Comparison of ENCODE assay signal across 9 mouse cellular contexts in genomic region chr12:103425016-103425728, GRCm38 (mm10). TPM values are rescaled to one million over a fixed set of nuclear protein-coding genes. Genes with fewer than 3 reads are reported as not detected.
DNase-seq lines count a peak whose midpoint lies in the region; ATAC-seq and TF ChIP-seq lines count a peak whose summit lies in the region.
"Had no signal": no experiment of that assay in that cellular context is flagged by ENCODE, and none has a peak within 500 bp of the region (broad histone marks: within the 10 kb centered on the region; RNA-seq: fewer than 3 reads in every experiment).

No protein-coding gene starts in this region.

- peak overlapping the region; percentile 87 for H3K4me2 ChIP-seq in kidney, embryonic 15.5 days
- H3K4me2 ChIP-seq in forebrain, embryonic 14.5 days (ENCODE audit: low read length): peak overlapping the region; percentile 86
- H3K4me2 ChIP-seq in liver, embryonic 15.5 days: peak overlapping the region; percentile 82

- H3K36me3 ChIP-seq in kidney, embryonic 15.5 days: peaks cover 11% of the 10 kb centered on the region
- peaks cover 17% of the 10 kb centered on the region for H3K36me3 ChIP-seq in forebrain, embryonic 14.5 days (ENCODE audit: control insufficient read depth, insufficient read depth, low read length)
- peaks cover 23% of the 10 kb centered on the region for H3K36me3 ChIP-seq in liver, embryonic 15.5 days (replicated peaks)

- DNase-seq in kidney, postnatal 4 days: no peak
- no peak for DNase-seq in forebrain, embryonic 14.5 days (ENCODE audit: low spot score)
- no peak for DNase-seq in ovary, postnatal 10 days (ENCODE audit: low spot score)
- no peak for DNase-seq in frontal cortex, postnatal 25 days (ENCODE audit: low spot score in 2 of 2)
- DNase-seq in ovary, adult 18-20 months (ENCODE audit: low spot score): no peak

- peak overlapping the region; percentile 99 for H3K4me3 ChIP-seq in kidney, embryonic 15.5 days (replicated peaks)
- peak overlapping the region; percentile 83 for H3K4me3 ChIP-seq in bone marrow, adult 2 months (replicated peaks; ENCODE audit: control insufficient read depth, low read depth, low read length)
- H3K4me3 ChIP-seq in forebrain, embryonic 14.5 days (ENCODE audit: low read depth, low read length): peak overlapping the region; percentile 79
- peak overlapping the region; percentile 88 for H3K4me3 ChIP-seq in liver, embryonic 15.5 days (replicated peaks)

- ATAC-seq in kidney, embryonic 15.5 days (replicated peaks; ENCODE audit: low FRiP score): no peak; the same call in 1 of the 2 replicates
- no peak for ATAC-seq in forebrain, embryonic 14.5 days
- peak; percentile 19 for ATAC-seq in liver, embryonic 15.5 days (ENCODE audit: insufficient read depth)

- H3K9me3 ChIP-seq in kidney, embryonic 15.5 days (replicated peaks): no peaks in the 10 kb centered on the region
- H3K9me3 ChIP-seq in forebrain, embryonic 14.5 days (replicated peaks; ENCODE audit: control insufficient read depth, low read length): no peaks in the 10 kb centered on the region
- H3K9me3 ChIP-seq in liver, embryonic 15.5 days (replicated peaks): no peaks in the 10 kb centered on the region

- H3K27ac ChIP-seq in kidney, embryonic 15.5 days: 0 out of 2 replicates have a peak overlapping the region, but pooled peaks have one; percentile 41
- H3K27ac ChIP-seq in bone marrow, adult 2 months (ENCODE audit: control insufficient read depth, insufficient read depth, low read depth, low read length, poor library complexity): peak overlapping the region; percentile 29; the same call in 1 of the 2 replicates
- H3K27ac ChIP-seq in forebrain, embryonic 14.5 days (ENCODE audit: low read depth, low read length): no peak overlapping the region
- H3K27ac ChIP-seq in liver, embryonic 15.5 days (replicated peaks): peak overlapping the region; percentile 71

- no peak for TF ChIP-seq POLR2A in bone marrow, adult 2 months (IDR thresholded peaks at IDR 0.05; ENCODE audit: borderline replicate concordance, control insufficient read depth, low read depth, low read length)

- no peaks in the 10 kb centered on the region for H3K27me3 ChIP-seq in kidney, embryonic 15.5 days
- no peaks in the 10 kb centered on the region for H3K27me3 ChIP-seq in forebrain, embryonic 14.5 days (replicated peaks; ENCODE audit: control insufficient read depth, insufficient read depth, low read length)
- no peaks in the 10 kb centered on the region for H3K27me3 ChIP-seq in liver, embryonic 15.5 days

- peak overlapping the region; percentile 96 for H3K9ac ChIP-seq in kidney, embryonic 15.5 days
- peak overlapping the region; percentile 81 for H3K9ac ChIP-seq in forebrain, embryonic 14.5 days (ENCODE audit: low read length)
- H3K9ac ChIP-seq in liver, embryonic 15.5 days: peak overlapping the region; percentile 84

- TF ChIP-seq CTCF in bone marrow, adult 2 months (IDR thresholded peaks at IDR 0.05; ENCODE audit: control insufficient read depth, insufficient read depth, low read length): no peak

- WGBS in kidney, embryonic 15.5 days: 9% methylated on average over 33 of the region's 33 CpGs
- 8% methylated on average over 33 of the region's 33 CpGs for WGBS in bone marrow, adult 2 months
- 10% methylated on average over 33 of the region's 33 CpGs for WGBS in forebrain, embryonic 14.5 days
- WGBS in liver, embryonic 15.5 days (ENCODE audit: insufficient replicate concordance): 7% methylated on average over 33 of the region's 33 CpGs

- H3K4me1 ChIP-seq in kidney, embryonic 15.5 days: peaks cover 31% of the 10 kb centered on the region
- no peaks in the 10 kb centered on the region; the same call in 1 of the 2 replicates for H3K4me1 ChIP-seq in bone marrow, adult 2 months (ENCODE audit: control insufficient read depth, insufficient read depth, low read length)
- peaks cover 18% of the 10 kb centered on the region for H3K4me1 ChIP-seq in forebrain, embryonic 14.5 days (ENCODE audit: control insufficient read depth, insufficient read depth, low read length)
- peaks cover 43% of the 10 kb centered on the region for H3K4me1 ChIP-seq in liver, embryonic 15.5 days (replicated peaks)

RNA-seq across cellular contexts. Expression of gene Ddx24, which starts 0.5 kb away (rescaled TPM):
- 96.4 and 105 TPM in 2 replicates for polyA plus RNA-seq in kidney, embryonic 15.5 days (2015; fragmentation: Nextera tagmentation; extraction: Ambion mirVana)
- 23.2 and 40.5 TPM in 2 replicates for polyA plus RNA-seq in bone marrow, adult 2 months (2011; ENCODE audit: insufficient read depth, insufficient read length, low replicate concordance, missing spikeins)
- 103 and 110 TPM in 2 replicates for polyA plus RNA-seq in forebrain, embryonic 14.5 days (2014; fragmentation: Nextera tagmentation; extraction: Ambion mirVana)
- 32.3 and 47.5 TPM in 2 replicates for polyA plus RNA-seq in liver, embryonic 15.5 days (2015; fragmentation: Nextera tagmentation; extraction: Ambion mirVana)

RNA-seq across cellular contexts. Expression of gene Ifi27, which starts 8.8 kb away (rescaled TPM):
- 28.3 and 35.4 TPM in 2 replicates for polyA plus RNA-seq in kidney, embryonic 15.5 days (2015; fragmentation: Nextera tagmentation; extraction: Ambion mirVana)
- polyA plus RNA-seq in bone marrow, adult 2 months (2011; ENCODE audit: insufficient read depth, insufficient read length, low replicate concordance, missing spikeins): 114 and 211 TPM in 2 replicates
- 7.1 and 9.4 TPM in 2 replicates for polyA plus RNA-seq in forebrain, embryonic 14.5 days (2014; fragmentation: Nextera tagmentation; extraction: Ambion mirVana)
- 26.4 and 31.5 TPM in 2 replicates for polyA plus RNA-seq in liver, embryonic 15.5 days (2015; fragmentation: Nextera tagmentation; extraction: Ambion mirVana)

RNA-seq across cellular contexts. Expression of gene 9330161L09Rik, which starts 17.6 kb away (rescaled TPM):
- polyA plus RNA-seq in kidney, embryonic 15.5 days (2015; fragmentation: Nextera tagmentation; extraction: Ambion mirVana): 0.21 and 0.33 TPM in 2 replicates
- 0.99 TPM in 1 of 2 replicates, not detected in the other for polyA plus RNA-seq in bone marrow, adult 2 months (2011; ENCODE audit: insufficient read depth, insufficient read length, low replicate concordance, missing spikeins)
- polyA plus RNA-seq in forebrain, embryonic 14.5 days (2014; fragmentation: Nextera tagmentation; extraction: Ambion mirVana): 1.2 and 1.3 TPM in 2 replicates
- 0.12 and 0.26 TPM in 2 replicates for polyA plus RNA-seq in liver, embryonic 15.5 days (2015; fragmentation: Nextera tagmentation; extraction: Ambion mirVana)

RNA-seq across cellular contexts. Expression of gene Ifi27l2a, which starts 18.3 kb away (rescaled TPM):
- polyA plus RNA-seq in kidney, embryonic 15.5 days (2015; fragmentation: Nextera tagmentation; extraction: Ambion mirVana): 11.1 and 11.2 TPM in 2 replicates
- polyA plus RNA-seq in bone marrow, adult 2 months (2011; ENCODE audit: insufficient read depth, insufficient read length, low replicate concordance, missing spikeins): 31.6 and 112 TPM in 2 replicates
- 3.3 and 4.9 TPM in 2 replicates for polyA plus RNA-seq in forebrain, embryonic 14.5 days (2014; fragmentation: Nextera tagmentation; extraction: Ambion mirVana)
- 12.7 and 15.7 TPM in 2 replicates for polyA plus RNA-seq in liver, embryonic 15.5 days (2015; fragmentation: Nextera tagmentation; extraction: Ambion mirVana)

RNA-seq across cellular contexts. Expression of gene Ifi27l2b, which starts 31.9 kb away (rescaled TPM):
- polyA plus RNA-seq in kidney, embryonic 15.5 days (2015; fragmentation: Nextera tagmentation; extraction: Ambion mirVana): 0.21 TPM in 1 of 2 replicates, not detected in the other
- polyA plus RNA-seq in bone marrow, adult 2 months (2011; ENCODE audit: insufficient read depth, insufficient read length, low replicate concordance, missing spikeins): not detected in 2 replicates
- polyA plus RNA-seq in forebrain, embryonic 14.5 days (2014; fragmentation: Nextera tagmentation; extraction: Ambion mirVana): not detected in 2 replicates
- not detected in 2 replicates for polyA plus RNA-seq in liver, embryonic 15.5 days (2015; fragmentation: Nextera tagmentation; extraction: Ambion mirVana)
- polyA plus RNA-seq: brain, embryonic 14.5 days had no signal
